Mouse (Mus musculus) midbrain, embryonic 12.5 days (tissue): ENCODE results near the gene Klhl42. TPM values are rescaled to one million over a fixed set of nuclear protein-coding genes. Genes with fewer than 3 reads are reported as not detected.

Source experiments
- ATAC-seq: fragments of 200-750 bp; cut with Nextera tagmentation; 2 replicates; pipeline ENCODE4 v1.8.0; 2017; ENCODE audit warnings: low read depth, moderate TSS enrichment, moderate library complexity; ENCODE audit not compliant: low FRiP score
- H3K27ac ChIP-seq: fragments of 300-500 bp; sonication (generic); replicated peaks from 2 replicates; pipeline ENCODE4 v1.5.1; 2016; ENCODE audit warnings: mild to moderate bottlenecking
- H3K27me3 ChIP-seq: fragments of 300-500 bp; sonication (generic); 2 replicates; pipeline ENCODE4 v1.6.1; 2016; ENCODE audit warnings: mild to moderate bottlenecking
- H3K36me3 ChIP-seq: fragments of 300-500 bp; sonication (generic); 2 replicates; pipeline ENCODE4 v1.6.1; 2016
- H3K4me1 ChIP-seq: fragments of 300-500 bp; sonication (generic); 2 replicates; pipeline ENCODE4 v1.6.1; 2016
- H3K4me2 ChIP-seq: fragments of 300-500 bp; sonication (generic); replicated peaks from 2 replicates; pipeline ENCODE4 v1.6.1; 2016; ENCODE audit warnings: mild to moderate bottlenecking, moderate library complexity
- H3K4me3 ChIP-seq: fragments of 300-500 bp; sonication (generic); 2 replicates; pipeline ENCODE4 v1.5.1; 2016; ENCODE audit warnings: mild to moderate bottlenecking
- H3K9ac ChIP-seq: fragments of 300-500 bp; sonication (generic); replicated peaks from 2 replicates; pipeline ENCODE4 v1.6.1; 2016; ENCODE audit warnings: mild to moderate bottlenecking, moderate library complexity
- H3K9me3 ChIP-seq: fragments of 300-500 bp; sonication (generic); 2 replicates; pipeline ENCODE4 v1.6.1; 2016; ENCODE audit warnings: mild to moderate bottlenecking
- whole genome bisulfite sequencing: fragments of 180-500 bp; shearing (Covaris S2); methylation state at CpG from one replicate; pipeline ENCODE4 v1.1.7; 2016; 5-methylcytosine and 5-hydroxymethylcytosine counted together
- polyA plus RNA-seq: library from polyadenylated mRNA; unstranded; fragments of >200 nt; fragmentation: Nextera tagmentation; extraction: Ambion mirVana; gene quantifications from 2 replicates; pipeline ENCODE4 v1.2.1, GENCODE M21; 2016

Klhl42 gene
- polyA plus RNA-seq, 1 experiment from 2014 or later = 8.2 TPM

- WGBS = 91% methylated on average over 7 of the region's 7 CpGs
Measured at GRCm38 (mm10) chr6:147062034-147062433, 29.1 kb upstream of the Klhl42 start.

GRCm38 (mm10) chr6:147062694-147063093 is 28.5 kb upstream of the Klhl42 start:
- Histone ChIP-seq H3K36me3 (peaks cover 62% of the 10 kb centered on the region), H3K9me3 (no peaks in the 10 kb centered on the region)

More at GRCm38 (mm10) chr6:147062034-147062433, 29.1 kb upstream of the Klhl42 start:
- H3K27ac ChIP-seq = no peak overlapping the region
- H3K4me1 ChIP-seq = no peaks in the 10 kb centered on the region; the same call in 1 of the 2 replicates
- H3K9me3 ChIP-seq = no peaks in the 10 kb centered on the region
- ATAC-seq = no peak
- H3K9ac ChIP-seq = no peak overlapping the region
- no peak overlapping the region for H3K4me2 ChIP-seq
- peaks cover 63% of the 10 kb centered on the region for H3K36me3 ChIP-seq
- no peak overlapping the region for H3K4me3 ChIP-seq
- H3K27me3 ChIP-seq = no peaks in the 10 kb centered on the region

GRCm38 (mm10) chr6:147064226-147064943 is 26.8 kb upstream of the Klhl42 start:
- H3K4me1 ChIP-seq = no peaks in the 10 kb centered on the region; the same call in 1 of the 2 replicates
- WGBS = 94% methylated on average over 10 of the region's 10 CpGs
- no peak overlapping the region for H3K27ac ChIP-seq
- no peak overlapping the region for H3K4me3 ChIP-seq
- H3K4me2 ChIP-seq = no peak overlapping the region
- peaks cover 57% of the 10 kb centered on the region for H3K36me3 ChIP-seq
- H3K9me3 ChIP-seq = no peaks in the 10 kb centered on the region
- no peak for ATAC-seq
- H3K9ac ChIP-seq = no peak overlapping the region
- H3K27me3 ChIP-seq = no peaks in the 10 kb centered on the region

More at GRCm38 (mm10) chr6:147062694-147063093, 28.5 kb upstream of the Klhl42 start:
- Histone ChIP-seq H3K4me2 (no peak overlapping the region), H3K27me3 (no peaks in the 10 kb centered on the region), H3K4me3 (no peak overlapping the region), H3K9ac (no peak overlapping the region), H3K4me1 (no peaks in the 10 kb centered on the region; the same call in 1 of the 2 replicates), H3K27ac (no peak overlapping the region)
- WGBS = 92% methylated on average over 7 of the region's 7 CpGs
- ATAC-seq = no peak

- Histone ChIP-seq H3K27me3 (no peaks in the 10 kb centered on the region), H3K27ac (no peak overlapping the region), H3K4me2 (no peak overlapping the region), H3K4me1 (no peaks in the 10 kb centered on the region; the same call in 1 of the 2 replicates), H3K9me3 (no peaks in the 10 kb centered on the region), H3K36me3 (peaks cover 61% of the 10 kb centered on the region), H3K9ac (no peak overlapping the region), H3K4me3 (no peak overlapping the region)
- ATAC-seq = no peak
- 92% methylated on average over 6 of the region's 6 CpGs for WGBS
Measured at GRCm38 (mm10) chr6:147064944-147065261, 26.3 kb upstream of the Klhl42 start.

GRCm38 (mm10) chr6:147075808-147076387 is 15.3 kb upstream of the Klhl42 start:
- H3K4me3 ChIP-seq = no peak overlapping the region
- no peaks in the 10 kb centered on the region for H3K4me1 ChIP-seq
- H3K9me3 ChIP-seq = no peaks in the 10 kb centered on the region
- 57% methylated on average over 5 of the region's 5 CpGs for WGBS
- no peak for ATAC-seq
- no peaks in the 10 kb centered on the region for H3K27me3 ChIP-seq
- no peak overlapping the region for H3K9ac ChIP-seq
- no peak overlapping the region for H3K27ac ChIP-seq
- peaks cover 17% of the 10 kb centered on the region for H3K36me3 ChIP-seq
- no peak overlapping the region for H3K4me2 ChIP-seq

GRCm38 (mm10) chr6:147076878-147077277 is 14.3 kb upstream of the Klhl42 start:
- H3K4me1 ChIP-seq = no peaks in the 10 kb centered on the region
- ATAC-seq = peak; percentile 69; the same call in 1 of the 2 replicates
- 0 out of 2 replicates have a peak, but pooled peaks cover 9% of the 10 kb centered on the region for H3K36me3 ChIP-seq
- H3K4me3 ChIP-seq = no peak overlapping the region
- no peak overlapping the region for H3K27ac ChIP-seq
- no peaks in the 10 kb centered on the region for H3K9me3 ChIP-seq
- 72% methylated on average over 8 of the region's 8 CpGs for WGBS
- H3K4me2 ChIP-seq = no peak overlapping the region
- H3K27me3 ChIP-seq = no peaks in the 10 kb centered on the region
- no peak overlapping the region for H3K9ac ChIP-seq

GRCm38 (mm10) chr6:147079919-147080318 is 11.3 kb upstream of the Klhl42 start:
- Histone ChIP-seq H3K4me1 (no peaks in the 10 kb centered on the region), H3K9ac (no peak overlapping the region), H3K4me2 (no peak overlapping the region), H3K9me3 (no peaks in the 10 kb centered on the region), H3K4me3 (no peak overlapping the region), H3K36me3 (no peaks in the 10 kb centered on the region), H3K27me3 (no peaks in the 10 kb centered on the region), H3K27ac (no peak overlapping the region)
- WGBS = 96% methylated on average over 10 of the region's 10 CpGs
- no peak for ATAC-seq

GRCm38 (mm10) chr6:147085398-147086040 is 5.7 kb upstream of the Klhl42 start:
- ATAC-seq = no peak
- Histone ChIP-seq H3K4me1 (peaks cover 14% of the 10 kb centered on the region), H3K27ac (no peak overlapping the region), H3K27me3 (peaks cover 12% of the 10 kb centered on the region; the same call in 1 of the 2 replicates), H3K9ac (no peak overlapping the region), H3K4me2 (no peak overlapping the region), H3K36me3 (no peaks in the 10 kb centered on the region), H3K4me3 (no peak overlapping the region), H3K9me3 (no peaks in the 10 kb centered on the region)
- WGBS = 55% methylated on average over 7 of the region's 7 CpGs

- Histone ChIP-seq H3K9ac (peak within 1 kb of the TSS; percentile 28), H3K9me3 (no peaks in the 10 kb centered on the region), H3K4me2 (peak within 1 kb of the TSS; percentile 54), H3K36me3 (no peaks in the 10 kb centered on the region), H3K4me1 (peaks cover 17% of the 10 kb centered on the region), H3K27ac (no peak within 1 kb of the TSS), H3K27me3 (peaks cover 12% of the 10 kb centered on the region; the same call in 1 of the 2 replicates), H3K4me3 (peak within 1 kb of the TSS; percentile 28)
- ATAC-seq = no peak
- WGBS = 2% methylated on average over 20 of the region's 20 CpGs
Measured at GRCm38 (mm10) chr6:147086594-147087225, 4.5 kb upstream of the Klhl42 start, which contains the start of gene Mansc4. Gene Mansc4 (minus strand): TSS chr6:147087032.

- no peak for ATAC-seq
- Histone ChIP-seq H3K36me3 (no peaks in the 10 kb centered on the region), H3K27me3 (peaks cover 12% of the 10 kb centered on the region; the same call in 1 of the 2 replicates), H3K4me3 (no peak overlapping the region), H3K4me1 (peaks cover 22% of the 10 kb centered on the region), H3K9me3 (no peaks in the 10 kb centered on the region), H3K9ac (no peak overlapping the region), H3K4me2 (no peak overlapping the region), H3K27ac (no peak overlapping the region)
- 38% methylated on average over 6 of the region's 7 CpGs for WGBS
Measured at GRCm38 (mm10) chr6:147087736-147088135, 3.4 kb upstream of the Klhl42 start.

- peaks cover 27% of the 10 kb centered on the region for H3K4me1 ChIP-seq
- ATAC-seq = no peak
- WGBS = 79% methylated on average over 3 of the region's 3 CpGs
Measured at GRCm38 (mm10) chr6:147088517-147088916, 2.7 kb upstream of the Klhl42 start.

More at GRCm38 (mm10) chr6:147088517-147088916, 2.7 kb upstream of the Klhl42 start:
- H3K9ac ChIP-seq = no peak overlapping the region
- H3K4me2 ChIP-seq = no peak overlapping the region
- peaks cover 12% of the 10 kb centered on the region; the same call in 1 of the 2 replicates for H3K27me3 ChIP-seq
- no peaks in the 10 kb centered on the region for H3K9me3 ChIP-seq
- H3K27ac ChIP-seq = no peak overlapping the region
- no peaks in the 10 kb centered on the region for H3K36me3 ChIP-seq
- H3K4me3 ChIP-seq = no peak overlapping the region
